Mouse (Mus musculus) limb, embryonic 12.5 days (tissue): ENCODE measurements around the gene Rbm10. TPM values are rescaled to one million over a fixed set of nuclear protein-coding genes. Genes with fewer than 3 reads are reported as not detected.

Source experiments
- ATAC-seq: fragments of 200-750 bp; cut with Nextera tagmentation; 2 replicates; pipeline ENCODE4 v1.8.0; 2017; ENCODE audit warnings: low read depth, moderate TSS enrichment; ENCODE audit not compliant: insufficient number of reproducible peaks, insufficient read depth, low FRiP score, low TSS enrichment
- H3K27ac ChIP-seq: fragments of 300-500 bp; sonication (generic); 2 replicates; pipeline ENCODE4 v1.5.1; 2016; ENCODE audit warnings: mild to moderate bottlenecking, moderate library complexity
- H3K27me3 ChIP-seq: fragments of 300-500 bp; sonication (generic); 2 replicates; pipeline ENCODE4 v1.6.1; 2016; ENCODE audit warnings: mild to moderate bottlenecking, moderate library complexity
- H3K36me3 ChIP-seq: fragments of 300-500 bp; sonication (generic); 2 replicates; pipeline ENCODE4 v1.6.1; 2016; ENCODE audit warnings: mild to moderate bottlenecking, moderate library complexity
- H3K4me1 ChIP-seq: fragments of 300-500 bp; sonication (generic); replicated peaks from 2 replicates; pipeline ENCODE4 v1.6.1; 2016
- H3K4me2 ChIP-seq: fragments of 300-500 bp; sonication (generic); 2 replicates; pipeline ENCODE4 v1.6.1; 2016; ENCODE audit warnings: mild to moderate bottlenecking, moderate library complexity
- H3K4me3 ChIP-seq: fragments of 300-500 bp; sonication (generic); replicated peaks from 2 replicates; pipeline ENCODE4 v1.5.1; 2016; ENCODE audit warnings: mild to moderate bottlenecking
- H3K9ac ChIP-seq: fragments of 300-500 bp; sonication (generic); replicated peaks from 2 replicates; pipeline ENCODE4 v1.6.1; 2016; ENCODE audit warnings: mild to moderate bottlenecking, moderate library complexity
- H3K9me3 ChIP-seq: fragments of 300-500 bp; sonication (generic); 2 replicates; pipeline ENCODE4 v1.6.1; 2016; ENCODE audit warnings: mild to moderate bottlenecking, moderate library complexity
- WGBS: fragments of 180-500 bp; shearing (Covaris S2); methylation state at CpG from one replicate; pipeline ENCODE4 v1.1.7; 2016; 5-methylcytosine and 5-hydroxymethylcytosine counted together
- polyA plus RNA-seq: library from polyadenylated mRNA; unstranded; fragments of >200 nt; fragmentation: Nextera tagmentation; extraction: Ambion mirVana; gene quantifications from 2 replicates; pipeline ENCODE4 v1.2.1, GENCODE M21; 2016

Rbm10 gene
- polyA plus RNA-seq, 1 experiment from 2014 or later: 84.7 TPM

DNA sequence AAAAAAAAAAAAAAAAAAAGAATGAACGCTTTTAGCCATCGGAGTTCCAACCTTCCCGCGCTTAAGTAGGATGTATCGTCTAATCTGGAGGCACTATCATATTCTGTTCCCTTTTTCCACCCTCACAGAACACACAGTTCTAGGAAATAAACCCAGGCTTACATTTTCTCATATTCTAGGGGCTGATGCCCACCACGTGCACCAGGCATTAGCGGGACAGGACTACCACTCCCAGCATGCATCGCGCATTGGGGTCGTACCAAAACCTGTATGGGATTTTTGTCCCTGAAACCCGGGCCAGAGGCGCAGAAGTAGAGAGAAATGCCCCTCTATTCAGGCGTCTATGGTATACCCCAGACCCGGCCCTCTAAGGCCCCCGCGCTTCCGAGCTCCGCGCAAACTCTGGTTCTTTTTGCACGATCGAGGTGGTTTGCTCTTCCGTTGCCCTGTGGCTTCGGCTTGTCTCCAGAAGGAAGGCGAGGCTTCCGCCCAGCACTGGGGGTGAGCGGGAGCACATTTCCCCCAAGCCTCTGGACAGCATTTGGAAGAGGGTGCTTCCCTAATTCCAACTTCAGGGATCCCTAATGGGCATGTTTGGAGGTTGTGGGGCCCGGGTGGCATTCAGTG lies 40.8 kb downstream of the Rbm10 start, which contains the start of gene Uba1:
Gene Uba1, plus strand, starts transcription at position 301 of the 627 bp plus-strand sequence.
- H3K4me2 ChIP-seq: peak within 1 kb of the TSS; percentile 69
- H3K27ac ChIP-seq: peak within 1 kb of the TSS; percentile 29; the same call in 1 of the 2 replicates
- no peaks in the 10 kb centered on the region for H3K27me3 ChIP-seq
- H3K4me1 ChIP-seq: no peaks in the 10 kb centered on the region
- H3K4me3 ChIP-seq: peak within 1 kb of the TSS; percentile 49
- 13% methylated on average over 27 of the region's 27 CpGs for WGBS
- peak within 1 kb of the TSS; percentile 51; the same call in 1 of the 2 replicates for H3K9ac ChIP-seq
- H3K36me3 ChIP-seq: no peaks in the 10 kb centered on the region
- H3K9me3 ChIP-seq: no peaks in the 10 kb centered on the region
- ATAC-seq: peak; percentile 88

DNA sequence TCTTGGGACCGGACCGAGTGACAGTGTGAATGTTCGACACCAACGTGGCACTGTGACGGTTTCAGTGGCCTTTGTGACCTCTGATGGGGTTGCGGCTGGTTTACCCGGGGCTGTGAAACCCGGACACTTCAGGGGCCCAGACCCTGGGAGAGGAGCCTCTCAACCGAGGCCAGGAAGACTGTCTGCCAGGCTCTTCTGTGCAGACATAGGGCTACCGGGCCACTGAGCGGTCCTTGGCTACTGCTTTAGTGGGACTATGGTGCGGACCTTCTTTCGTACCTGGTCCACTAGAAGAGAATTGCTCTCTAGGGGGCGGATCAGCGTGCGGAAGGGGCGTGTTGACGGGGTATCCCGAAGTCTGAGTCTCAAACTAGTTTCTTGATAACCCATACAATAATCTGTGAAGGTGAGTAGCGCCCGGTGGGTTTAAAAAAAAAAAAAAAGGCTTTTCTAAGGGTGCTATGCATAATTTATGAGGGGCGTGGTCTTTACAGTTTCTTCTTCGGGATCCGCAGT lies 41.6 kb downstream of the Rbm10 start:
- 0 out of 2 replicates have a peak, but pooled peaks cover 3% of the 10 kb centered on the region for H3K4me1 ChIP-seq
- H3K36me3 ChIP-seq: no peaks in the 10 kb centered on the region
- ATAC-seq: no peak
- WGBS: 16% methylated on average over 24 of the region's 24 CpGs
- no peaks in the 10 kb centered on the region for H3K27me3 ChIP-seq
- H3K27ac ChIP-seq: peak overlapping the region; percentile 29; the same call in 1 of the 2 replicates
- H3K9ac ChIP-seq: peak overlapping the region; percentile 51; the same call in 1 of the 2 replicates
- peak overlapping the region; percentile 69 for H3K4me2 ChIP-seq
- H3K4me3 ChIP-seq: peak overlapping the region; percentile 49
- H3K9me3 ChIP-seq: no peaks in the 10 kb centered on the region

DNA sequence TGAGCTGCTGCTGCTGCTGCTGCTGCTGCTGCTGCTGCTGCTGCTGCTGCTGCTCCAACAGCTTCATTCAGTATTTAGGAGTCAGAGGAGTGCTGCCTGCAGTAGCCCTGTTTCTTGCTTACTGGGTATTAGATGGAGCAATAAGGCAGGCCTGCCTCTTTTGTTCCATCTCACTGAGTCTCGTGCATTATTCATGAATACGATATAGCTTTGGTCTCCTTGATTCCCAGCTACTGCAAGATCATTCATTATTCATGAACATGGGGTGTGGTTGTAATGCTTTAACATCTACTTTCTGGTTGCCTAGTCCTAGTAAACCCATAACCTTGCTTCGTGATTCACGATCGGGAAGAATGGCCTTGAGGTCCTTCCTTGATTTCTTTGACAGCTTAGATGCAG lies 45.0 kb downstream of the Rbm10 start:
- Histone ChIP-seq H3K36me3 (peaks cover 16% of the 10 kb centered on the region; the same call in 1 of the 2 replicates), H3K9ac (no peak overlapping the region), H3K27ac (no peak overlapping the region), H3K4me3 (no peak overlapping the region), H3K27me3 (no peaks in the 10 kb centered on the region), H3K4me1 (0 out of 2 replicates have a peak, but pooled peaks cover 4% of the 10 kb centered on the region), H3K4me2 (no peak overlapping the region), H3K9me3 (no peaks in the 10 kb centered on the region)
- WGBS: 32% methylated on average over 5 of the region's 5 CpGs
- no peak for ATAC-seq

DNA sequence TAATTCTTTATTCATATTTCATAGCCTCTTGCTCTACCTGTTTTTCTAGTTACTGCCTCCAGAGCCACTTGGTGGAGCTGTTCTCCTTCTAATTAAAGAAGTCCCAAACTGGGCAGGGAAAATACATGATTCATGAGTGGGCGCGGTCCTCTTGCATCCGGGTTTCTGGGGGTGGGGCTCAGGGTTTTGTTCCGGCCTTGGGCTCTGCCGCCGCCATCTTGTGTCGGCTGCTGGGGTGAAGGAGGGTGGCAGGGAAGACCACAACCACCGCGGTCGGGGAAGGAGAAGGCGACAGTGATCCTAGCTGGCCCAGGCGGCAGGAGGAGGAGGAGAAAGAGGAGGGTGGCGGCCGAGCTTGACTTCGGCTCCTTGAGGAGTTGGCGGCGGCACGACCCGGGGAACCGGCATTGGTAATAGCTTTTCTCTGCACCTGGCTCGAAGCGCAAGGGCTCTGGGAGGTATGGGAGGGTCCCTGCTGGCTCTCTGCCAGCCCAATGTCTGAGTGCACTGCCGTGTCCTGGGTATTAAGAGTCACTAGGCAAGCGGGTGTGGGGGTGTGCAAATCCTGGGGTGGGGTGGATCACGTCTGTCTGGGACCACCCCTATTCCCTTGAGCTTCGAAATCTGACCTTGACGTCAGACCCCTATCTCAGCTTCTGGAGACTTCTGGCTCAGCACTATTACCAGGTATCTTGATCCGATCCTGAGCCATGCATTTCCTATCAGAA lies 45.6 kb downstream of the Rbm10 start:
- H3K27ac ChIP-seq: peak overlapping the region; percentile 59; the same call in 1 of the 2 replicates
- WGBS: 16% methylated on average over 28 of the region's 28 CpGs
- ATAC-seq: peak; percentile 90

DNA sequence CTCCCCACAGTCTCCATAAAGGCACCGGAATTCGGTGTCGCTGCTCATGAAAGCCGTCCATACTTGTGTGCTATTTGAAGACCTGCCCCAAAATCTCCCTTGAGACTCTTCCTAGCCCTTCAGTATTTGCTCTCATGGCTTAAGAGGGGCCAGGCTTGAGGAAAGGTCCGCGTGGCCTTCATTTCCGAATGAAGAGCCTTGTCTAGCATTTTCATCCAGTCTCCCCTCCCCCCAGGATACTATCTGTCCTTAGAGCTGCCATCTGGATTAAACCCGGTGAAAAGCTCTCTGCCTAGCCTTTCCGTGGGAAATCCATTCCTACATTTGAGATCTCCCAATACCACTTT lies 46.1 kb downstream of the Rbm10 start:
- no peak overlapping the region for H3K27ac ChIP-seq
- peak overlapping the region; percentile 65 for H3K4me2 ChIP-seq
- no peaks in the 10 kb centered on the region for H3K9me3 ChIP-seq
- no peaks in the 10 kb centered on the region for H3K27me3 ChIP-seq
- H3K9ac ChIP-seq: peak overlapping the region; percentile 66
- WGBS: 18% methylated on average over 9 of the region's 9 CpGs
- H3K36me3 ChIP-seq: peaks cover 23% of the 10 kb centered on the region; the same call in 1 of the 2 replicates
- 0 out of 2 replicates have a peak, but pooled peaks cover 4% of the 10 kb centered on the region for H3K4me1 ChIP-seq
- ATAC-seq: no peak
- peak overlapping the region; percentile 57 for H3K4me3 ChIP-seq

More for the DNA sequence above, 45.6 kb downstream of the Rbm10 start:
- H3K4me1 ChIP-seq: 0 out of 2 replicates have a peak, but pooled peaks cover 4% of the 10 kb centered on the region
- H3K36me3 ChIP-seq: peaks cover 17% of the 10 kb centered on the region; the same call in 1 of the 2 replicates
- H3K27me3 ChIP-seq: no peaks in the 10 kb centered on the region
- peak overlapping the region; percentile 65 for H3K4me2 ChIP-seq
- H3K9ac ChIP-seq: peak overlapping the region; percentile 66
- H3K4me3 ChIP-seq: peak overlapping the region; percentile 57
- no peaks in the 10 kb centered on the region for H3K9me3 ChIP-seq

DNA sequence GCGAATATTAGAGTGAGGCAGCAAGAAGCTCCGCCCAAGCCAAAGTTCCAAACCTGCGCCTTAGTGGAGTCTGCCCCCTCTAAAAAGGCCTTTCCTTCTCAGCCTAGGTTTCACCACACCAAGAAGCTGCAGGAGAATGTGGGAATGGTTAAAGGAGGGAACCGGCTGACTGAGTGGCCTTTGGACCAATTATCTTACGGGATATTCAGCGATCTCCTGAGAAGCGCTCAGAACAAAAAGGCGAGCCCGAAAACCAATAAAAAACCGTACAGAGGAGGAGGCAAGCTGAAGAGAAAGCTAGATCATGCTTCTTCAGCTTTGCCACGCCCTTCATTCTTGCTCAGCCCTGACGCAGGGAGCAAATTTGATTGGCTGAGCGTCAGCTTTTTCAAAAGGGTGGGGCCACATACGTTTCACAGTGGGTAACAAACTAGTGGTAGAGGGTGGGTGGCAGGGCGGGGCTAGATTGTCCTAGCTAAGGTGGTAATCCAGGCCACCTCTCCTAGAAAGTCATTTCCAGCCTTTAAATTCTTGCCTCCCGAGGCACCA lies 70.3 kb downstream of the Rbm10 start, which contains the start of gene Cdk16:
Gene Cdk16, plus strand, starts transcription at position 436 of the 549 bp plus-strand sequence.
- Histone ChIP-seq H3K27me3 (no peaks in the 10 kb centered on the region), H3K27ac (peak within 1 kb of the TSS; percentile 97), H3K9ac (peak within 1 kb of the TSS; percentile 81), H3K4me2 (peak within 1 kb of the TSS; percentile 63), H3K9me3 (no peaks in the 10 kb centered on the region), H3K4me3 (peak within 1 kb of the TSS; percentile 61), H3K36me3 (peaks cover 13% of the 10 kb centered on the region), H3K4me1 (0 out of 2 replicates have a peak, but pooled peaks cover 10% of the 10 kb centered on the region)
- 17% methylated on average over 16 of the region's 16 CpGs for WGBS
- peak; percentile 93 for ATAC-seq

DNA sequence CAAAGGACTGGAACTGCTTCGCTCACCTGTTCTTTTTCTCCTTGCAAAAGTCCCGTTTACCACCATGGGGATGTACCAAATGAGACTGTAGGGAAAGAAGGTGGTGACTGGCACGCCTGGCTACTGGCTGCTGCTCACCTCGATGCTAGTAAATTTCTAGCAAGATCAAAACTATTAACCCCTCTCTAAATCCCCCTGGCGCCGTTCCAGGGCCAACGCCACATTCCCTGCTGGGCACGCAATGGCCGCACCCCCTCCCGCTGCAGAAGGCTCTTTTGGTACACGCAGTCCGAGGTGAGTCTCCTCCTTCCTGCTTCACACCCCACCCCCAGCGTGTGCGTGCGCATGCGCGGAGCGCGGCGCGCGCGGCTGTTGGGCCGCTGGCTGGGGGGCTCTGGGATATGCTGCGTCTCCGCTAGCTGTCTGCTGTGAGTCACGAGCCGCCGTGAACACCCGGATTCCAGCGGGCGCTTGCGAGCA lies 70.8 kb downstream of the Rbm10 start:
- peak overlapping the region; percentile 61 for H3K4me3 ChIP-seq
- H3K27ac ChIP-seq: peak overlapping the region; percentile 97
- 15% methylated on average over 33 of the region's 33 CpGs for WGBS
- H3K9ac ChIP-seq: peak overlapping the region; percentile 81
- H3K4me1 ChIP-seq: 0 out of 2 replicates have a peak, but pooled peaks cover 10% of the 10 kb centered on the region
- ATAC-seq: peak; percentile 89
- no peaks in the 10 kb centered on the region for H3K27me3 ChIP-seq
- peak overlapping the region; percentile 63 for H3K4me2 ChIP-seq
- H3K36me3 ChIP-seq: peaks cover 13% of the 10 kb centered on the region
- H3K9me3 ChIP-seq: no peaks in the 10 kb centered on the region

DNA sequence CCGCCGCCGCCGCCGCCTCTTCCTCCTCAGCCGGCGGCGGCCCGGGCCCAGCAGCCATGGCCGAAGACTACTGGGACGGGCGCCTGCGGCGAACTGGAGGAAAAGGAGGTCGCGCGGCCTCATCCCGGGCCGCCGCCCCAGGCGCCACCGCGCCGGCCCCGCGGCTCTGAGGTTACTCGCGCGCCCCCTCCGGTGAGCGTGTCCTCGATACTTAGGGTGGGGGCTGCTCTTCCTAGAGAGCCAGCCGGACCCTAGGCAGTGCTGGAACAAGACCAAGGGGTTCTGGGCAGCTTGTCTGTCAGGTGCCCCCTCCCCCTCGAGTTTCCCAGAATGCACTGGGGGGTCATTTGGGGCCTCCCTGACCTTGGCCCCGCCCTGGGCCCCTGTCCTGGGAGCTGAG lies 71.3 kb downstream of the Rbm10 start:
- peak overlapping the region; percentile 63 for H3K4me2 ChIP-seq
- 10% methylated on average over 29 of the region's 35 CpGs for whole genome bisulfite sequencing
- no peaks in the 10 kb centered on the region for H3K27me3 ChIP-seq
- peak overlapping the region; percentile 61 for H3K4me3 ChIP-seq
- ATAC-seq: peak; percentile 44
- H3K9ac ChIP-seq: peak overlapping the region; percentile 81
- 0 out of 2 replicates have a peak, but pooled peaks cover 10% of the 10 kb centered on the region for H3K4me1 ChIP-seq
- peaks cover 16% of the 10 kb centered on the region for H3K36me3 ChIP-seq
- no peaks in the 10 kb centered on the region for H3K9me3 ChIP-seq
- peak overlapping the region; percentile 97 for H3K27ac ChIP-seq

DNA sequence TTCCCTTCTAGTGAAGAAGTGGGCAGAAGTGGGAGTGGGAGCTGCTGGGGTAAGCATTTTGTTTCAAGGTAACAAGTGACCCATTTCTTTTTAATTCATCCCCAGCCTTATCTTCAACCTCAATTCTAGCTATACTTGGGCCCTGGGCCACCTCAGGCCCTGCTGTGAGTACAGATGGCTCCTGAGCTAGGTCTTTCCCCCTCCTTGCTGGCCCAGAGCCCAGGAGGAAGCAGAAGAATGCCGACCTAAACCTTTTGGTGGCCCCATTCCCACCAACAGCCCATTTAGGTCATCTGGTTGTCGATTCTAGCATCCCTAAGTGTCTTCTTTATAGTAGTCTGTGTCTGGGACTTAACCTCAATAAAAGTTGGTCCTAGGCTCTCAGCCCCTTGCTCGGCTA lies 74.3 kb downstream of the Rbm10 start:
- no peak for ATAC-seq
- WGBS: 74% methylated on average over 3 of the region's 3 CpGs
- no peak overlapping the region for H3K9ac ChIP-seq
- H3K4me1 ChIP-seq: 0 out of 2 replicates have a peak, but pooled peaks cover 9% of the 10 kb centered on the region
- H3K27me3 ChIP-seq: no peaks in the 10 kb centered on the region
- no peaks in the 10 kb centered on the region for H3K9me3 ChIP-seq
- H3K4me2 ChIP-seq: no peak overlapping the region
- peaks cover 45% of the 10 kb centered on the region for H3K36me3 ChIP-seq
- no peak overlapping the region for H3K27ac ChIP-seq
- no peak overlapping the region for H3K4me3 ChIP-seq

DNA sequence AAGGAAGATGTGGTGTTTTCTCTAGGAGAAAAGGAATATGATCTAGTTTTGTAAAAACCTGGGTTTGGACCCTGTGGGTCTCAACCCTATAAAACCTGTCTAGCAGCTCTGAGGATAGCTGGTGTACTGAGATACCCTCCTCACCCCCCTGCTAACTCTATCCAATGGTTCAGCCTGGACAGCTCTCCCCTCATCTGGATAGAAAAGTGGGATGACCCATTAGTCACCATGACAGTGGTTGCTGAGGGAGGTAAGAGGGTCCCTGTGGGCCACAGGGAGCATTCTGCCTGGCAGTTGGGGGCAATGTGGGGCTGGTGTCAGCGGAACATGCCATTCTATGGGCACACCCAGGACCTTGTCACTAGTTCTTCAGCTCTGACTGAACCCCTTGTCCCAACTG lies 75.3 kb downstream of the Rbm10 start:
- Histone ChIP-seq H3K4me3 (no peak overlapping the region), H3K4me1 (0 out of 2 replicates have a peak, but pooled peaks cover 5% of the 10 kb centered on the region), H3K27me3 (no peaks in the 10 kb centered on the region), H3K9me3 (no peaks in the 10 kb centered on the region), H3K4me2 (no peak overlapping the region), H3K27ac (no peak overlapping the region), H3K36me3 (peaks cover 54% of the 10 kb centered on the region), H3K9ac (no peak overlapping the region)
- no peak for ATAC-seq
- 93% methylated on average over 1 of the region's 1 CpGs for WGBS
